Mouse (Mus musculus) testis, adult 2 months (tissue): ENCODE data around the gene Col8a2. TPM values are rescaled to one million over a fixed set of nuclear protein-coding genes. Genes with fewer than 3 reads are reported as not detected.

Experiments
- H3K27ac ChIP-seq: fragments of 200-500 bp; 2 replicates; pipeline ENCODE4 v1.5.1; 2012; ENCODE audit warnings: low read depth, low read length; ENCODE audit not compliant: control insufficient read depth, insufficient read depth
- H3K27me3 ChIP-seq: fragments of 200-500 bp; 2 replicates; pipeline ENCODE4 v1.6.1; 2012; ENCODE audit warnings: mild to moderate bottlenecking, low read length, moderate library complexity; ENCODE audit not compliant: control insufficient read depth, insufficient read depth
- H3K36me3 ChIP-seq: fragments of 200-500 bp; 2 replicates; pipeline ENCODE4 v1.6.1; 2012; ENCODE audit warnings: mild to moderate bottlenecking, low read length; ENCODE audit not compliant: control insufficient read depth, insufficient read depth
- H3K4me1 ChIP-seq: fragments of 200-500 bp; 2 replicates; pipeline ENCODE4 v1.6.1; 2012; ENCODE audit warnings: low read length; ENCODE audit not compliant: control insufficient read depth, insufficient read depth
- H3K4me3 ChIP-seq: fragments of 200-500 bp; 2 replicates; pipeline ENCODE4 v1.5.1; 2012; ENCODE audit warnings: low read depth, mild to moderate bottlenecking, low read length, moderate library complexity, mixed read lengths; ENCODE audit not compliant: control insufficient read depth
- CTCF ChIP-seq: fragments of 200-500 bp; IDR thresholded peaks from 2 replicates; pipeline ENCODE4 v1.5.1; 2012; ENCODE audit warnings: low read depth, mild to moderate bottlenecking, inconsistent platforms, low read length, moderate library complexity; ENCODE audit not compliant: control insufficient read depth, insufficient read depth, insufficient replicate concordance
- POLR2A ChIP-seq: fragments of 200-500 bp; IDR thresholded peaks from 2 replicates; pipeline ENCODE4 v1.6.1; 2012; ENCODE audit warnings: low read depth, mild to moderate bottlenecking, inconsistent platforms, low read length, moderate library complexity; ENCODE audit not compliant: control insufficient read depth
- polyA plus RNA-seq: library from polyadenylated mRNA; depleted of rRNA; stranded (reverse); fragments of >200 nt; gene quantifications from 2 replicates; pipeline ENCODE4 v1.2.3, GENCODE M21; 2012

Col8a2 gene
- polyA plus RNA-seq, 1 experiment, result 0.48 TPM

DNA sequence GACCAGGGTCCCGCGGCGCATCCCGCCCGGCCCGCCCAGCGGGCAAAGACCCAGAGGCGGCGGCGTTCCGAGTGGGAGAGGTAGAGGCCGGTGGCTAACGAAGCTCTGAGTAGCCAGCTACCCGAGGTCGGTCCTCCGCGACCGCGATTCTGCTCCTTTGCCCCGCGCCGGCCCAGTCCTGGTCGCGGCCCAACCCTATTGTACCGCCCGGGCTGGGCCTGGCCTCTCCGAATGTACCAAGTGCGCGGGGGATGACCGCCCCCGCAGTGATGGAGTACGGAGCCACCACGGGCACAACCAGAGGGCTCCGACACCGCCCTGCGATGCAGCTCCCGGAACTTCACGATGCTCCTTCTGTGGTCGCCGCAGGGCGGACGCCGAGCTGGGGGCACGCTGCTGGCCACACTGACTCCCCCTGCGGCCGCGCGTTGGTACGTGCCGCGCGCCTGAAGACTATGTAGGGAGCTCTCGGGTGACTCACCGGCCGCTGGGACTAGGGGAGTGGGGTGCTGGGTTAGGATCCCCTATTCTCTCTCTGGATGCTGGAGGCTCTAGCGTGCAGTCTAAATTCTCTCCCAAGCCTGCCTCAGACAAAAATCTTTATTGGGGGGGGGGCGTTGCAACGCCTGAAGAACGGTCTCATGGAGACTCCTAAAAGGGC, 30.3 kb upstream of the Col8a2 start, which contains the start of gene Map7d1:
Map7d1 (minus strand) TSS at position 213 of the 661 bp plus-strand sequence.
- Histone ChIP-seq H3K4me3 (peak within 1 kb of the TSS; percentile 88), H3K27ac (peak within 1 kb of the TSS; percentile 92), H3K27me3 (no peaks in the 10 kb centered on the region), H3K4me1 (peaks cover 44% of the 10 kb centered on the region), H3K36me3 (no peaks in the 10 kb centered on the region)
- TF ChIP-seq CTCF (no peak), POLR2A (peak; percentile 88)

DNA sequence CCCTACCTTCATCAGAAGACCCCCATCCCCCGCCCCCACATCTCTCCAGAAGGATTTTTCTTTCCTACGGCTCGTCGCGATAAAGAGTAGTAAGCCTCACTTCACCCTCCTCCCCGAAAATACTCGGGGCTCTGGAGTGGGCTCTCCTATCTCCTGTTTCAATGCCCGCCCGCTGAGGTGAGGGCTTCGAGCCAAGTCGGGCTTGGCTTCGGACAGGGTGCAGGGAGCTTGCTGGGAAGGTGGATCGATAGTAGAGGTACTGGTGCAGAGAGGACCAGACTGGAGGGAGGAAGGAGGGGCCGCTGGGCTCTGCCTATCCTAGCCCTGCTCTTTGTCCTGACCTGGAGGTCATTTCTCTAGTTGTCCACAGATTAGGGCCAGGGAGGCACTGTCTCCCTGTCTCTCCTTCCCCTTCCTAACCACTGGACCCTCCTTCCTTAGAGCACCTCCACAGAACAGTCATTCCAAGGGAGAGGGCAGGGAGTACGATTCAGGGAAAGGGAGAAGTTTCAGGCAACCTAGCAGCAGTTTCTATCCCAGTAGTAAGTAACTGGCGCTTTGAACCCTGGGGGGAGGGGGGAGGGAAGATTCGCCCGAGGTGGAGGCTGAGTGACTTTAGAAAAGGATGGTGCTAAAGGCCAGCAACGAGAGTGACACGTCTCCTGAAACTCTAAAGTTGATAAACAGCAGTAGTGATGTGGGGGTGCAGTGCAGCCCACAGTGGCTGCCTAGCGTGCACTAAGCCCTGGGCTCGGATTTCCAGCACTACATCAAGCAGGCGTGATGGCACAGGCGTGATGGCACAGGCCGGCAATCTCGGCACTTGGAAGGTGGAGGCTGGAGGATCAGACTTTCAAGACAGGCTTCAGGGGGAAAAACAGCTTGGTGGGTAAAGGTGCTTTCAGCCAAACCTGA, 29.4 kb upstream of the Col8a2 start:
- no peak for TF ChIP-seq POLR2A
- no peak for TF ChIP-seq CTCF
- H3K27me3 ChIP-seq, result no peaks in the 10 kb centered on the region
- peak overlapping the region; percentile 88 for H3K4me3 ChIP-seq
- H3K27ac ChIP-seq, result peak overlapping the region; percentile 25
- H3K36me3 ChIP-seq, result no peaks in the 10 kb centered on the region
- peaks cover 47% of the 10 kb centered on the region for H3K4me1 ChIP-seq

DNA sequence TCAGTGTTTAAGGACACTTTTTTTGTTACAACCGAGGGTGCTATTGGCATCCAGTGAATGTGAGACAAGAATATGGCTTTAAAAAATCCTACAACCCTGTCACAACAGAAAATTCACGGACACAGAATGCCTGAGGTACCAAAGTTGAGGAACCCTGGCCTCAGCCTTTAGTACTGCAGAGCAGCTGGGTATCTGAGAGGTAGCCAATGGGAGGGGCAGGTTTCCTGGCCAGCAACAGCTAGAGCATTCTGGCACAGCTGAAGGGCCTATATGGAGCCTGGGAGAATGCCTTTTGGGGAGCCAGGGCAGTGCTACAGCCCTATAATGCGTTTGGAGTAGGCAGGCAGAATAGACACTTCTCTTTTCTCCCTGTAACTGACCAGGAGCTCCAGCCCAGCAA, 27.5 kb upstream of the Col8a2 start:
- H3K4me1 ChIP-seq, result peaks cover 47% of the 10 kb centered on the region
- no peaks in the 10 kb centered on the region for H3K36me3 ChIP-seq
- H3K27me3 ChIP-seq, result no peaks in the 10 kb centered on the region
- H3K4me3 ChIP-seq, result no peak overlapping the region
- 0 out of 2 replicates have a peak overlapping the region, but pooled peaks have one; percentile 56 for H3K27ac ChIP-seq
- TF ChIP-seq CTCF, result no peak
- no peak for TF ChIP-seq POLR2A

DNA sequence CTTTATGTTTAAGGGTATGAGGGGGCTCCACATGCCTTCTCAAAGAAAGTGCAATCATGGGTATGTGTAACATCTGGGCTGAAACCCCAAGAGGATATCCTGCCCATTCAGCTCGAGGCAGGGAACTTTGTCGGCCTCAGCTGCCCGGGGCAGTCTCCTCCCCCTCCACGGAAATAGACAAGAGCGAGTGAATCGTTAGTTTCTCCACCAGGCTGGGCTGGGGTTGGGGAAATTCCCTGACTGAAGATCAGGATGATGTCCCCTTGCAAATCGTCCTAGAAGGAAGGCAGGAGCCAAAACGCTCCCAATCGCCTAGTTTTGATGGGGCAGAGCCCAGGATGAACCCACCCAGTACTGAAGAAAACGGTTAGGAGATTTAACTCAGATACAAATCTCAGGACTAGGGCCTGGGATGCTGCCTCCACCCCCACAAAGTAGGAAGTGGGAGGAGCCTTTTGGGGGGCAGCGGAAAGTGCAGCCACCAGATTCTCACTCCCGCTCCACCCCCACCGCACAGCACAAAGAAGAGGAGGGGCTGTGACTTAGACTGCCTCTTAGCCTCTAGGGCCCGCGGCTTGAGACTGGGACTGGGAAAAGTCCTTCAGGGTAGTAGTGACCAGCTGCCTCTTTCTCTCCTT, 27.0 kb upstream of the Col8a2 start:
- no peaks in the 10 kb centered on the region for H3K27me3 ChIP-seq
- no peaks in the 10 kb centered on the region for H3K36me3 ChIP-seq
- TF ChIP-seq POLR2A, result no peak
- TF ChIP-seq CTCF, result no peak
- peaks cover 43% of the 10 kb centered on the region for H3K4me1 ChIP-seq
- H3K4me3 ChIP-seq, result no peak overlapping the region
- peak overlapping the region; percentile 56 for H3K27ac ChIP-seq

DNA sequence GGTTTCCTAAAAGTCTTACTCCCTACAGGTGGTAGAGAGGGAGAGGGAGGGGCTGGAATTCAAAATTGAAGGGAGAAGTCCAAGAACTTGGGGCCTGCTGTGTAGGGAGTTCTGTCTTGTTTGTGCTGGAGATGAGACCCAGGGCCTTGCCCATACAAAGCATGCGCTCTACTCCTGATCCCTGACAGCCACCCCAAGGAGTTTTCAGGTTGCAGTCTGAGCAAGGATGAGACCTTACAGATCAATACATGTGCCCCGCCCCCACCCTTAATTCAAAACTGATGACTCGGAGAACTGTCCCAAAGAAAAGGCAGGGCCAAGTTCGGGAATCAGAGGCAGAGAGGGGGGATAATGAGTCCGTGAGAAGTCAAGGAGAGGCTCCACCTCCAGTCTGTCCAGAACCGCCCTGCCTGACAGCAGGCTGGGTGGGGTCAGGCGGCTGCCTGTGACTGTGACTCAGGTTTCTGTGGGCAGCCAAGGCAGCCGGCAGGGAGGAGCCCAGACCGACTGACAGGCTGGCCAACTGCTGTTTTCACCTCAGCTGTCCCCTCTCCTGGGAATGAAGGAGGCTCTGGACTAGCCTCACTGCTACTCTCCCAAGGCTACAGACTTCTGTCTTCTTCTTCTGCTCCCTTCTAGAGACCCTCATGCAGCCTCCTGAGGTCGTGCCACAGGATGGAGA, 25.9 kb upstream of the Col8a2 start:
- no peaks in the 10 kb centered on the region for H3K36me3 ChIP-seq
- TF ChIP-seq CTCF (no peak), POLR2A (0 out of 2 replicates have a peak, but pooled peaks have one; percentile 21)
- peaks cover 34% of the 10 kb centered on the region for H3K4me1 ChIP-seq
- H3K27ac ChIP-seq, result peak overlapping the region; percentile 68
- H3K4me3 ChIP-seq, result no peak overlapping the region
- H3K27me3 ChIP-seq, result no peaks in the 10 kb centered on the region

DNA sequence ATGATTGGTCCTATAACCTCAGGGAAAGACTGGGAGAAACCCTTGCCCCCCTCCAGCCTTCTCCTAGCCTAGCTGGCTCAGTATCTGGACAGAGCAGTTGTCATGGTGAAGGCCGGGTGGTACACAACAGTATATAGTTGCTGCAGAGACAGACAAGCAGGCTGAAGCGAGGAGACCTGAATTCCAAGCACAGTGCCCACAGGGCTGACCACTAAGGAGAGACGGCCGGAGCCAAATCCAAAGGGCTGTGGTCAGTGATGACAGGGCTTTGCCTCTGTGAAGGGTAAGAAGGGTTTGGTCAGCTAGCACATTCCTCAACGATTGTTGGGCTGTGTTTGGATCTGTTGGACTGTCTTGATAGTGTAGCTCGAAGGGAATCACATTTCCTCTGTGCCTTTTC, 25.3 kb upstream of the Col8a2 start:
- H3K4me3 ChIP-seq, result no peak overlapping the region
- peak overlapping the region; percentile 65 for H3K27ac ChIP-seq
- no peaks in the 10 kb centered on the region for H3K36me3 ChIP-seq
- H3K4me1 ChIP-seq, result peaks cover 34% of the 10 kb centered on the region
- no peaks in the 10 kb centered on the region for H3K27me3 ChIP-seq
- no peak for TF ChIP-seq POLR2A
- TF ChIP-seq CTCF, result no peak
